Mouse (Mus musculus): Measurements from ENCODE around the gene AK157302. TPM values are rescaled to one million over a fixed set of nuclear protein-coding genes. Genes with fewer than 3 reads are reported as not detected.

Gene AK157302
- total RNA-seq (2021) (10 to 100 TPM; 25.4 to 27.3 TPM), polyA plus RNA-seq (2012; rRNA removed) (0.82 and 2.0 TPM in 2 replicates)
- long read RNA-seq, transcript AK157302-201 (1 exons, 1,924 nt): major isoform, 57 of 57 reads
- long read RNA-seq, partial matches to known transcripts: 0 of 57 reads
- long read RNA-seq, other reads (novel, unspliced or antisense): 0 of 57 reads

DNA sequence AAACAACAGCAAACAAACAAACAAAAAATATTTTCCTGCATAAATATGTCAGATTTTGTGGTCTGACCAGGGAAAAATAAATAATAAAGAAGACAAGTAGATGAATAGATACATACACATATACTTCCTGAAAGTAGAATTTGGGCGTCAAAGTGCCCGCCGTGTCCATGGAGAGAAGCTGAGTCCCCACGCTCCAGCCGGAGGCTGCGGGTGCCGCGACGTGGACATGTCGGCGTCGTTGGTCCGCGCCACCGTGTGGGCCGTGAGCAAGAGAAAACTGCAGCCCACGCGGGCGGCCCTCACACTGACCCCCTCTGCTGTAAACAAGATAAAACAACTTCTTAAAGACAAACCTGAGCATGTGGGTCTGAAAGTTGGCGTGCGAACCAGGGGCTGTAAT lies at the start of gene AK157302:
TSS of gene AK157302 (plus strand) at position 144 of the 400 bp plus-strand sequence.
- Histone ChIP-seq H3K36me3 (ENCODE audit: control insufficient read depth, insufficient read depth, low read length) (no peaks in the 10 kb centered on the region), H3K9ac (ENCODE audit: low read depth, low read length) (no peak within 1 kb of the TSS), H3K79me2 (replicated peaks; ENCODE audit: control insufficient read depth, insufficient read depth, low read length) (no peaks in the 10 kb centered on the region), H3K4me1 (ENCODE audit: control insufficient read depth, insufficient read depth, low read length) (no peaks in the 10 kb centered on the region), H3K4me3 (no peak within 1 kb of the TSS), H3K27me3 (ENCODE audit: control insufficient read depth, insufficient read depth, low read length) (no peaks in the 10 kb centered on the region), H3K27ac (no peak within 1 kb of the TSS)
- peak in 1 of 2 experiments; percentile 33 for DNase-seq
- intact Hi-C loops (cut with DNase I): no loop called here
- WGBS: 92% methylated on average over 21 of the region's 21 CpGs
- no peak for TF ChIP-seq POLR2A (IDR thresholded peaks at IDR 0.05; ENCODE audit: insufficient read depth, low read depth, low read length)
- TF ChIP-seq CTCF (IDR thresholded peaks at IDR 0.05): no peak
- no peak for TF ChIP-seq EP300 (IDR thresholded peaks at IDR 0.05; ENCODE audit: insufficient read depth, low read depth, low read length)

GRCm38 (mm10) chr13:21446796-21447195 lies 48.2 kb upstream of the AK157302 start:
- no peak overlapping the region for H3K4me3 ChIP-seq
- no peak overlapping the region for H3K9ac ChIP-seq (ENCODE audit: low read depth, low read length)
- TF ChIP-seq EP300 (IDR thresholded peaks at IDR 0.05; ENCODE audit: insufficient read depth, low read depth, low read length) (no peak), CTCF (IDR thresholded peaks at IDR 0.05) (no peak), POLR2A (IDR thresholded peaks at IDR 0.05; ENCODE audit: insufficient read depth, low read depth, low read length) (no peak)
- no peaks in the 10 kb centered on the region for H3K27me3 ChIP-seq (ENCODE audit: control insufficient read depth, insufficient read depth, low read length)
- H3K36me3 ChIP-seq (ENCODE audit: control insufficient read depth, insufficient read depth, low read length): peaks cover 42% of the 10 kb centered on the region
- H3K79me2 ChIP-seq (replicated peaks; ENCODE audit: control insufficient read depth, insufficient read depth, low read length): peaks cover 1% of the 10 kb centered on the region
- 67% methylated on average over 9 of the region's 9 CpGs for WGBS
- no peak overlapping the region for H3K27ac ChIP-seq
- peaks cover 2% of the 10 kb centered on the region for H3K4me1 ChIP-seq (ENCODE audit: control insufficient read depth, insufficient read depth, low read length)
- DNase-seq: peak in 1 of 2 experiments; percentile 5
- intact Hi-C loops (cut with DNase I): no loop called here

GRCm38 (mm10) chr13:21447856-21448614 lies 47.0 kb upstream of the AK157302 start:
- no peak for DNase-seq
- H3K9ac ChIP-seq (ENCODE audit: low read depth, low read length): no peak overlapping the region
- no peaks in the 10 kb centered on the region for H3K27me3 ChIP-seq (ENCODE audit: control insufficient read depth, insufficient read depth, low read length)
- H3K4me3 ChIP-seq: no peak overlapping the region
- TF ChIP-seq CTCF (IDR thresholded peaks at IDR 0.05) (no peak), POLR2A (IDR thresholded peaks at IDR 0.05; ENCODE audit: insufficient read depth, low read depth, low read length) (no peak), EP300 (IDR thresholded peaks at IDR 0.05; ENCODE audit: insufficient read depth, low read depth, low read length) (no peak)
- intact Hi-C loops (cut with DNase I): no loop called here
- peaks cover 49% of the 10 kb centered on the region for H3K36me3 ChIP-seq (ENCODE audit: control insufficient read depth, insufficient read depth, low read length)
- H3K79me2 ChIP-seq (replicated peaks; ENCODE audit: control insufficient read depth, insufficient read depth, low read length): peaks cover 1% of the 10 kb centered on the region
- H3K27ac ChIP-seq: no peak overlapping the region
- H3K4me1 ChIP-seq (ENCODE audit: control insufficient read depth, insufficient read depth, low read length): peaks cover 4% of the 10 kb centered on the region
- WGBS: 82% methylated on average over 16 of the region's 16 CpGs

- WGBS: under 1% methylated on average over 13 of the region's 13 CpGs
Measured at GRCm38 (mm10) chr13:21453042-21453441, 42.0 kb upstream of the AK157302 start.

GRCm38 (mm10) chr13:21453449-21453848 lies 41.6 kb upstream of the AK157302 start, which contains the start of gene Zscan26:
Gene Zscan26 (minus strand): TSS chr13:21453730.
- Histone ChIP-seq H3K79me2 (replicated peaks; ENCODE audit: control insufficient read depth, insufficient read depth, low read length) (peaks cover 1% of the 10 kb centered on the region), H3K27ac (peak within 1 kb of the TSS; percentile 95), H3K27me3 (ENCODE audit: control insufficient read depth, insufficient read depth, low read length) (no peaks in the 10 kb centered on the region), H3K36me3 (ENCODE audit: control insufficient read depth, insufficient read depth, low read length) (peaks cover 34% of the 10 kb centered on the region), H3K9ac (ENCODE audit: low read depth, low read length) (peak within 1 kb of the TSS; percentile 65), H3K4me1 (ENCODE audit: control insufficient read depth, insufficient read depth, low read length) (peaks cover 4% of the 10 kb centered on the region), H3K4me3 (peak within 1 kb of the TSS; percentile 62)
- under 1% methylated on average over 23 of the region's 23 CpGs for WGBS
- intact Hi-C loops (cut with DNase I): loop anchor here (1.0 to 5.0 kb wide), 6 partner anchors 25 to 281 kb away; partner anchors contain the start of genes Gm10065, Zkscan3, Zkscan4 and Zkscan8
- DNase-seq: peak; percentile 88 to 90
- no peak for TF ChIP-seq CTCF (IDR thresholded peaks at IDR 0.05)
- TF ChIP-seq POLR2A (IDR thresholded peaks at IDR 0.05; ENCODE audit: insufficient read depth, low read depth, low read length): peak; percentile 90
- TF ChIP-seq EP300 (IDR thresholded peaks at IDR 0.05; ENCODE audit: insufficient read depth, low read depth, low read length): peak; percentile 84

More at GRCm38 (mm10) chr13:21453042-21453441, 42.0 kb upstream of the AK157302 start:
- DNase-seq: no peak
- H3K4me1 ChIP-seq (ENCODE audit: control insufficient read depth, insufficient read depth, low read length): peaks cover 4% of the 10 kb centered on the region
- peak overlapping the region; percentile 62 for H3K4me3 ChIP-seq
- H3K36me3 ChIP-seq (ENCODE audit: control insufficient read depth, insufficient read depth, low read length): peaks cover 34% of the 10 kb centered on the region
- H3K27me3 ChIP-seq (ENCODE audit: control insufficient read depth, insufficient read depth, low read length): no peaks in the 10 kb centered on the region
- H3K27ac ChIP-seq: peak overlapping the region; percentile 95
- H3K9ac ChIP-seq (ENCODE audit: low read depth, low read length): peak overlapping the region; percentile 65
- intact Hi-C loops (cut with DNase I): loop anchor here (1.0 to 5.0 kb wide), 6 partner anchors 26 to 281 kb away; partner anchors contain the start of genes Gm10065, Zkscan3, Zkscan4 and Zkscan8
- TF ChIP-seq POLR2A (IDR thresholded peaks at IDR 0.05; ENCODE audit: insufficient read depth, low read depth, low read length): no peak
- no peak for TF ChIP-seq CTCF (IDR thresholded peaks at IDR 0.05)
- no peak for TF ChIP-seq EP300 (IDR thresholded peaks at IDR 0.05; ENCODE audit: insufficient read depth, low read depth, low read length)
- peaks cover 1% of the 10 kb centered on the region for H3K79me2 ChIP-seq (replicated peaks; ENCODE audit: control insufficient read depth, insufficient read depth, low read length)
